Mouse (Mus musculus) c-Kit-positive CD71-negative TER-119-negative erythroid progenitor cells, embryonic 14.5 days (primary cell): Measurements from ENCODE around the gene Prkca.

ENCODE experiments used
- DNase-seq: peaks from one replicate; pipeline ENCODE4 v3.0.0-alpha.2; 2013; ENCODE audit warnings: low read depth

Gene Prkca

GRCm38 (mm10) chr11:107946823-107947222 is 396.9 kb downstream of the Prkca start:
- no peak for DNase-seq

GRCm38 (mm10) chr11:107936929-107937328 is 406.8 kb downstream of the Prkca start:
- DNase-seq, result no peak

- no peak for DNase-seq
Observed at GRCm38 (mm10) chr11:107931721-107932120, 412.0 kb downstream of the Prkca start.

GRCm38 (mm10) chr11:107931288-107931687 is 412.4 kb downstream of the Prkca start:
- DNase-seq, result no peak

- no peak for DNase-seq
Observed at GRCm38 (mm10) chr11:107929712-107930111, 414.0 kb downstream of the Prkca start.

- peak; percentile 3 for DNase-seq
Observed at GRCm38 (mm10) chr11:107919852-107920508, 423.7 kb downstream of the Prkca start.

GRCm38 (mm10) chr11:107917721-107918235 is 425.9 kb downstream of the Prkca start:
- DNase-seq, result no peak

- DNase-seq, result no peak
Observed at GRCm38 (mm10) chr11:107914634-107915226, 429.0 kb downstream of the Prkca start, which contains the start of gene Cacng5. TSS of gene Cacng5 (minus strand) at chr11:107915055.

GRCm38 (mm10) chr11:107913317-107913716 is 430.4 kb downstream of the Prkca start:
- DNase-seq, result no peak

GRCm38 (mm10) chr11:107905364-107905763 is 438.4 kb downstream of the Prkca start:
- DNase-seq, result no peak

GRCm38 (mm10) chr11:107903966-107904605 is 439.6 kb downstream of the Prkca start:
- no peak for DNase-seq

- DNase-seq, result no peak
Observed at GRCm38 (mm10) chr11:107900470-107900869, 443.3 kb downstream of the Prkca start.

- DNase-seq, result no peak
Observed at GRCm38 (mm10) chr11:107898698-107899097, 445.0 kb downstream of the Prkca start.

GRCm38 (mm10) chr11:107895635-107896034 is 448.1 kb downstream of the Prkca start:
- no peak for DNase-seq

GRCm38 (mm10) chr11:107891377-107891776 is 452.4 kb downstream of the Prkca start:
- no peak for DNase-seq

GRCm38 (mm10) chr11:107887342-107887741 is 456.4 kb downstream of the Prkca start:
- no peak for DNase-seq
